Mouse (Mus musculus): ENCODE data around the gene Fbxo6.

GRCm38 (mm10) chr4:148149540-148149939, 2.4 kb downstream of the Fbxo6 start:
- TF ChIP-seq CTCF (IDR thresholded peaks at IDR 0.05; ENCODE audit: extremely low read depth, insufficient read depth, insufficient read length, insufficient replicate concordance) (no peak), POLR2A (IDR thresholded peaks at IDR 0.05; ENCODE audit: low read depth, low read length) (no peak)

Measured in spleen, adult 2 months (tissue).